12 mouse cellular contexts compared by ENCODE assay signal in genomic region chr6:35349784-35350183, GRCm38 (mm10). TPM values are rescaled to one million over a fixed set of nuclear protein-coding genes. Genes with fewer than 3 reads are reported as not detected.
A peak's percentile ranks its signal among the peaks of the same experiment; 100 is the strongest.
DNase-seq lines count a peak whose midpoint lies in the region; ATAC-seq lines count a peak whose summit lies in the region.
"Had no signal": no experiment of that assay in that cellular context is flagged by ENCODE, and none has a peak within 500 bp of the region (broad histone marks: within the 10 kb centered on the region; RNA-seq: fewer than 3 reads in every experiment).

No protein-coding gene starts in this region.

- H3K4me3 ChIP-seq in limb, embryonic 10.5 days = no peak overlapping the region
- H3K4me3 ChIP-seq in neural tube, embryonic 15.5 days (replicated peaks) = no peak overlapping the region
- H3K4me3 ChIP-seq: hindbrain, embryonic 13.5 days; megakaryocyte, embryonic 14.5 days had no signal

- H3K9me3 ChIP-seq in limb, embryonic 10.5 days (replicated peaks) = no peaks in the 10 kb centered on the region
- no peaks in the 10 kb centered on the region for H3K9me3 ChIP-seq in neural tube, embryonic 15.5 days (replicated peaks)
- H3K9me3 ChIP-seq: hindbrain, embryonic 13.5 days; megakaryocyte, embryonic 14.5 days had no signal

- no peaks in the 10 kb centered on the region for H3K36me3 ChIP-seq in limb, embryonic 10.5 days
- H3K36me3 ChIP-seq in neural tube, embryonic 15.5 days = no peaks in the 10 kb centered on the region
- H3K36me3 ChIP-seq: hindbrain, embryonic 13.5 days had no signal

- WGBS in limb, embryonic 10.5 days = 52% methylated on average over 7 of the region's 7 CpGs
- 45% methylated on average over 7 of the region's 7 CpGs for WGBS in neural tube, embryonic 15.5 days

- H3K9ac ChIP-seq in neural tube, embryonic 15.5 days (replicated peaks) = no peak overlapping the region
- H3K9ac ChIP-seq: hindbrain, embryonic 13.5 days had no signal

- no peak overlapping the region for H3K4me2 ChIP-seq in neural tube, embryonic 15.5 days
- H3K4me2 ChIP-seq: hindbrain, embryonic 13.5 days had no signal

- H3K27me3 ChIP-seq in limb, embryonic 10.5 days (ENCODE audit: low read depth, poor library complexity, severe bottlenecking) = no peaks in the 10 kb centered on the region
- H3K27me3 ChIP-seq in neural tube, embryonic 15.5 days (replicated peaks) = no peaks in the 10 kb centered on the region
- H3K27me3 ChIP-seq: hindbrain, embryonic 13.5 days had no signal

- ATAC-seq in neural tube, embryonic 15.5 days (ENCODE audit: low FRiP score) = no peak

- H3K4me1 ChIP-seq in limb, embryonic 10.5 days = peaks cover 41% of the 10 kb centered on the region
- peaks cover 12% of the 10 kb centered on the region for H3K4me1 ChIP-seq in neural tube, embryonic 15.5 days

- DNase-seq in heart, adult 11 months = peak; percentile 99
- no peak for DNase-seq in heart, postnatal 4 days
- peak; percentile 32 for DNase-seq in adipocyte (ENCODE audit: low spot score)
- DNase-seq in heart, postnatal 14 days = peak; percentile 56 to 66
- DNase-seq in limb, embryonic 10.5 days (ENCODE audit: low spot score) = no peak
- DNase-seq in retina, postnatal 1 day = no peak
- no peak for DNase-seq in right cerebral cortex, postnatal 10 days (ENCODE audit: low spot score in 2 of 2)

- peak overlapping the region; percentile 59; the same call in 1 of the 2 replicates for H3K27ac ChIP-seq in limb, embryonic 10.5 days
- H3K27ac ChIP-seq in neural tube, embryonic 15.5 days (replicated peaks) = no peak overlapping the region
- H3K27ac ChIP-seq: hindbrain, embryonic 13.5 days; stomach, postnatal 0 days had no signal

- intact Hi-C loops in heart, postnatal 14 days (cut with DNase I) = no loop called here

RNA-seq across cellular contexts. Expression of gene Fam180a, which starts 23.8 kb away (rescaled TPM):
- under 1 TPM; 0.43 TPM for total RNA-seq in heart, postnatal 4 days (2021)
- 1 to 10 TPM; 1.5 to 2.2 TPM for total RNA-seq in heart, postnatal 14 days (2021)
- not detected in 2 replicates for polyA plus RNA-seq in limb, embryonic 10.5 days (2016; fragmentation: Nextera tagmentation; extraction: Ambion mirVana)
- polyA plus RNA-seq in neural tube, embryonic 15.5 days (2015; fragmentation: Nextera tagmentation; extraction: Ambion mirVana) = 0.59 and 1.6 TPM in 2 replicates
- polyA plus RNA-seq: neural tube, embryonic 14.5 days had no signal

RNA-seq across cellular contexts. Expression of gene Slc13a4, which starts 41.9 kb away (rescaled TPM):
- under 1 TPM; 0.14 to 0.19 TPM for total RNA-seq in heart, postnatal 4 days (2021)
- total RNA-seq in heart, postnatal 14 days (2021) = under 1 TPM; 0.17 to 0.33 TPM
- polyA plus RNA-seq in limb, embryonic 10.5 days (2016; fragmentation: Nextera tagmentation; extraction: Ambion mirVana) = 0.38 and 0.40 TPM in 2 replicates
- 1.3 and 2.3 TPM in 2 replicates for polyA plus RNA-seq in neural tube, embryonic 15.5 days (2015; fragmentation: Nextera tagmentation; extraction: Ambion mirVana)

Comparison
In these comparisons a context has a peak if more than half of its experiments do, and no peak if none do; other contexts are left out.
1. DNase-seq: peak in heart, adult 11 months (single experiment), adipocyte (single experiment) and heart, postnatal 14 days (2 of 2); none in heart, postnatal 4 days (single experiment), limb, embryonic 10.5 days (single experiment), retina, postnatal 1 day (single experiment) and right cerebral cortex, postnatal 10 days (0 of 2).